Mouse (Mus musculus) embryonic fibroblast, embryonic 13.5 days (primary cell): ENCODE data around the gene Crhbp. TPM values are rescaled to one million over a fixed set of nuclear protein-coding genes. Genes with fewer than 3 reads are reported as not detected.

ENCODE experiments used
- H3K27ac ChIP-seq: 2 replicates; pipeline ENCODE4 v1.5.1; 2012; ENCODE audit warnings: low read length, control low read depth, inconsistent platforms; ENCODE audit not compliant: insufficient read depth
- H3K4me1 ChIP-seq: 2 replicates; pipeline ENCODE4 v1.6.1; 2011; ENCODE audit warnings: low read length; ENCODE audit not compliant: control insufficient read depth, insufficient read depth
- H3K4me3 ChIP-seq: 2 replicates; pipeline ENCODE4 v1.5.1; 2011; ENCODE audit warnings: mild to moderate bottlenecking, control low read depth, low read length; ENCODE audit not compliant: insufficient read depth
- CTCF ChIP-seq: IDR thresholded peaks from 2 replicates; pipeline ENCODE4 v1.5.1; 2011; ENCODE audit warnings: mild to moderate bottlenecking, control low read depth, low read length, moderate library complexity, borderline replicate concordance; ENCODE audit not compliant: insufficient read depth
- POLR2A ChIP-seq: IDR thresholded peaks from 2 replicates; pipeline ENCODE4 v1.6.1; 2011; ENCODE audit warnings: low read depth, mild to moderate bottlenecking, control low read depth, low read length, moderate library complexity
- polyA plus RNA-seq: library from polyadenylated mRNA; stranded (reverse); fragments of >200 nt; gene quantifications from 2 replicates; pipeline ENCODE4 v1.2.4, GENCODE M21; 2011; ENCODE audit warnings: low read depth; ENCODE audit not compliant: missing spikeins, insufficient read length

Crhbp gene
- not detected in 2 replicates for polyA plus RNA-seq

- TF ChIP-seq CTCF (no peak), POLR2A (no peak)
- no peak within 1 kb of the TSS for H3K27ac ChIP-seq
These were observed at the start of gene Crhbp for GRCm38 (mm10) chr13:95444824-95445223. Gene Crhbp (minus strand): TSS chr13:95444924.

GRCm38 (mm10) chr13:95493296-95493695, 48.6 kb upstream of the Crhbp start:
- H3K4me1 ChIP-seq: peaks cover 10% of the 10 kb centered on the region
- H3K4me3 ChIP-seq: no peak overlapping the region
- TF ChIP-seq POLR2A: no peak
- no peak for TF ChIP-seq CTCF
- no peak overlapping the region for H3K27ac ChIP-seq

More at GRCm38 (mm10) chr13:95444824-95445223, at the start of gene Crhbp:
- H3K4me1 ChIP-seq: no peaks in the 10 kb centered on the region
- H3K4me3 ChIP-seq: peak within 1 kb of the TSS; percentile 5; the same call in 1 of the 2 replicates

GRCm38 (mm10) chr13:95491327-95491726, 46.6 kb upstream of the Crhbp start:
- no peak overlapping the region for H3K27ac ChIP-seq
- no peak for TF ChIP-seq POLR2A
- TF ChIP-seq CTCF: no peak

GRCm38 (mm10) chr13:95484664-95485063, 39.9 kb upstream of the Crhbp start:
- Histone ChIP-seq H3K27ac (peak overlapping the region; percentile 17; the same call in 1 of the 2 replicates), H3K4me3 (no peak overlapping the region), H3K4me1 (no peaks in the 10 kb centered on the region)
- TF ChIP-seq POLR2A (no peak), CTCF (no peak)

More at GRCm38 (mm10) chr13:95491327-95491726, 46.6 kb upstream of the Crhbp start:
- Histone ChIP-seq H3K4me1 (peaks cover 10% of the 10 kb centered on the region), H3K4me3 (no peak overlapping the region)

DNA sequence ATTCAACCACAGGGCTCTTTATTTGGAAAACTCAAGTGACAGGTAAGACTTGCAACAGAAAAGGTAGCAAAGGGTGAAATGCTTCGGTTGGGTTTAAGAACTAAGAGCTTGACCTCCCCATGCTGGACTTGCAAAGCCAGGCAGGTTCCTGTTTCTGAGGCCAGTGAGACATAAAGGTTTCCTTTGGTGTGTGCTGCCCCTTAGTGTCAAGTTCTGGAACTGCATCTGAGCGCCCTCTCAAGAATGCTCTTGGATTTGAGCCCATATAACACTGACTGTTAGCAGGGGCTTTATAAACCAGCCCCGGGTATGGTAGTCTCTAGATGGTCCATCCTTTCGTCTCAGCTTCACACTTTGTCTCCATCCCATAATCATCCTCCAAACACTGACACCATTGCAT, 36.7 kb upstream of the Crhbp start:
- peak; percentile 52; the same call in 1 of the 2 replicates for TF ChIP-seq CTCF
- no peak for TF ChIP-seq POLR2A
- H3K27ac ChIP-seq: no peak overlapping the region
- no peak overlapping the region for H3K4me3 ChIP-seq
- H3K4me1 ChIP-seq: no peaks in the 10 kb centered on the region

DNA sequence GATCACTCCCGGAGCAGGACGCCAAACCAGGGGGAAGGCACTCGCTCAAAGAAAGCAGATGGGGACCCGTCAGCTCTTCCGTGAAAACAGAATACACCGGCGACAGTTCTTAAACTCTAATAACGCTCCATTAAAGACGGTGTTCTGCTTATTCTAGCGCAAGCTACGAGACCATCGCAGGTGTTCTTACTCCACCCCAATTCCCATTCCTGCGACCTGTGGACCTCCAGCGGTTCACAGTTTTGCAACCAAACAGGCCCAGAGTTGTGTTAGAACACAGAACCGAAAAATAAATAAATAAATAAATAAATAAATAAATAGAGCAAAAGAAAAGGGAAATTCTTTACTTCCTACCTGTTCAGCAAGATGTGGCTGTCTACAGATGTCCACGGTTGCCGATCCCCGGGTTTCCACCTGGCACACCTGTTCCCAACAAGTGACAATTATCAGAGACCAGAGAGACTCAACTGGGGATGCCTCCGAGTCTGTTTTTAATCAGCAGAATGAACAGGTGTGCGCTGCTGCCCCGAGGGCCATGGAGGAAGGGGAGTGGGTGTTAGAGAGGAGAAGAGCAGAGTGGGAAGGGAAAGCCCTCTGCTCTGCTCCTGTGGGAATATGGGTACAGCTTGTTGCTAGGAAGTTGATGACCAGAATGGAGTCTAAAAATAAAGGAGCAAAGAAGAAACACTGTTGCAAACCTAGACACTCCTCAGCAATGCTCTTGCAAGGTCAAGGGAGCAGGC, 34.1 kb upstream of the Crhbp start, which contains the start of gene S100z:
Gene S100z, minus strand, starts transcription at position 51 of the 743 bp plus-strand sequence.
- Histone ChIP-seq H3K4me3 (no peak within 1 kb of the TSS), H3K27ac (no peak within 1 kb of the TSS), H3K4me1 (no peaks in the 10 kb centered on the region)
- no peak for TF ChIP-seq POLR2A
- no peak for TF ChIP-seq CTCF

- TF ChIP-seq POLR2A (no peak), CTCF (no peak)
- Histone ChIP-seq H3K27ac (no peak overlapping the region), H3K4me1 (no peaks in the 10 kb centered on the region), H3K4me3 (no peak overlapping the region)
These were observed 32.4 kb upstream of the Crhbp start for GRCm38 (mm10) chr13:95477173-95477572.

- no peaks in the 10 kb centered on the region for H3K4me1 ChIP-seq
- H3K4me3 ChIP-seq: no peak overlapping the region
- TF ChIP-seq POLR2A (no peak), CTCF (no peak)
- no peak overlapping the region for H3K27ac ChIP-seq
These were observed 30.4 kb upstream of the Crhbp start for GRCm38 (mm10) chr13:95475124-95475523.

DNA sequence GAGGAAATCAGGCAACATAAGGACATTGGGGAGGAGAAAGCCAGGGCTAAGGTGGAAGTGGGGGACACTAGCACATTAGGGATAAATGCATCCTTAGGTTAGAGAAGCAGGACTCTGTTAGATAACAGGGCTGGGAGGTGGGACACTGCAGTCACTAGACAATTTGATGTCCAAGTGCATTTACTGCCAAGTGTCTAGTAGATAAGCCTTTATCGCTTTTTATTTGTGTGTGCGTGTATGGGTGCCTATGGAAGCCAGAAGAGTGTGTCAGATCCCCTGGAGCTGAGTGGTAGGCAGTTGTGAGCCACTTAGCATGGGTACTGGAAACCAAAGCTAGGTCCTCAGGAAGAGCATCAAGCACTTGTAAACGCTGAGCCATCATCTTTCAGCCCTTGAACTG, 29.6 kb upstream of the Crhbp start:
- Histone ChIP-seq H3K4me3 (no peak overlapping the region), H3K4me1 (no peaks in the 10 kb centered on the region), H3K27ac (no peak overlapping the region)
- TF ChIP-seq POLR2A (no peak), CTCF (no peak)

DNA sequence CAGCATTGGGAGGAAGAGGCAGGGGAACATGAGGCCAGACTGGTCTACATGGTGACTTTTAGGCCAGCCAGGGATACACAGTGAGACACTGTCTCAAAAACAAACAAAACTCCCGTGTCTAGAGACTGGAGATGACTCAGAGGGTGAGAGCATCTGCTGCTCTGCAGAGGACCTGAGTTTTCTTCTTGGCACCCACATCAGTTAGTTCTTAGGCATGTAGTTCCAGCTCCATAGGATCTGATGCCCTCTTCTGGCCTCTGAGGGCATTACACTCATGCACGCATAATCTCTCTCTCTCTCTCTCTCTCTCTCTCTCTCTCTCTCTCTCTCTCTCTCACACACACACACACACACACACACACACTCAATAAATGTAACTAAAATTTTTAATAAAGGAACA, 26.2 kb upstream of the Crhbp start:
- no peak for TF ChIP-seq CTCF
- TF ChIP-seq POLR2A: no peak
- H3K27ac ChIP-seq: no peak overlapping the region
- H3K4me1 ChIP-seq: no peaks in the 10 kb centered on the region
- no peak overlapping the region for H3K4me3 ChIP-seq
